In genomic region chr16:96742475-96743255, GRCm38 (mm10) we compare ENCODE assay signal across 21 mouse cellular contexts.
"Had no signal": no experiment of that assay in that cellular context is flagged by ENCODE, and none has a peak within 500 bp of the region (broad histone marks: within the 10 kb centered on the region; RNA-seq: fewer than 3 reads in every experiment).

No protein-coding gene starts in this region.

- H3K27ac ChIP-seq: kidney, embryonic 15.5 days; left cerebral cortex, adult 2 months; limb, embryonic 12.5 days; limb, embryonic 15.5 days; liver, embryonic 14.5 days; lung, embryonic 15.5 days; midbrain, embryonic 15.5 days; neural tube, embryonic 13.5 days had no signal

- H3K36me3 ChIP-seq: kidney, embryonic 15.5 days; limb, embryonic 12.5 days; limb, embryonic 15.5 days; lung, embryonic 15.5 days; midbrain, embryonic 15.5 days; neural tube, embryonic 13.5 days had no signal

- H3K4me1 ChIP-seq: kidney, embryonic 15.5 days; limb, embryonic 12.5 days; limb, embryonic 15.5 days; lung, embryonic 15.5 days; midbrain, embryonic 15.5 days had no signal

- H3K27me3 ChIP-seq: kidney, embryonic 15.5 days; limb, embryonic 12.5 days; limb, embryonic 15.5 days; lung, embryonic 15.5 days; megakaryocyte, embryonic 14.5 days; midbrain, embryonic 15.5 days; neural tube, embryonic 13.5 days had no signal

- H3K4me3 ChIP-seq: kidney, embryonic 15.5 days; left cerebral cortex, adult 2 months; limb, embryonic 12.5 days; limb, embryonic 15.5 days; lung, embryonic 15.5 days; megakaryocyte, embryonic 14.5 days; midbrain, embryonic 15.5 days; myocyte; neural tube, embryonic 13.5 days had no signal

- H3K4me2 ChIP-seq: kidney, embryonic 15.5 days; limb, embryonic 12.5 days; limb, embryonic 15.5 days; liver, embryonic 11.5 days; lung, embryonic 15.5 days; midbrain, embryonic 11.5 days; midbrain, embryonic 15.5 days; neural tube, embryonic 13.5 days had no signal

- H3K9me3 ChIP-seq: kidney, embryonic 15.5 days; limb, embryonic 12.5 days; limb, embryonic 15.5 days; lung, embryonic 15.5 days; midbrain, embryonic 15.5 days; neural tube, embryonic 13.5 days had no signal

- H3K9ac ChIP-seq: kidney, embryonic 15.5 days; limb, embryonic 12.5 days; limb, embryonic 15.5 days; liver, embryonic 14.5 days; liver, postnatal 0 days; lung, embryonic 15.5 days; midbrain, embryonic 15.5 days; neural tube, embryonic 13.5 days had no signal

- DNase-seq: kidney, adult 8-10 months; kidney, postnatal 10 days; kidney, postnatal 36 days; layer of hippocampus, postnatal 36 days; liver, postnatal 0 days; lung, postnatal 10 days; lung, postnatal 36 days; thymus, adult 18-20 months; thymus, postnatal 36 days had no signal

- ATAC-seq: liver, postnatal 0 days; midbrain, embryonic 15.5 days had no signal
